Mouse (Mus musculus): ENCODE measurements around the gene Prpf40a. TPM values are rescaled to one million over a fixed set of nuclear protein-coding genes. Genes with fewer than 3 reads are reported as not detected.
A peak's percentile ranks its signal among the peaks of the same experiment; 100 is the strongest.

Gene Prpf40a
- total RNA-seq (2021): 10 to 100 TPM; 41.1 to 47.7 TPM

DNA sequence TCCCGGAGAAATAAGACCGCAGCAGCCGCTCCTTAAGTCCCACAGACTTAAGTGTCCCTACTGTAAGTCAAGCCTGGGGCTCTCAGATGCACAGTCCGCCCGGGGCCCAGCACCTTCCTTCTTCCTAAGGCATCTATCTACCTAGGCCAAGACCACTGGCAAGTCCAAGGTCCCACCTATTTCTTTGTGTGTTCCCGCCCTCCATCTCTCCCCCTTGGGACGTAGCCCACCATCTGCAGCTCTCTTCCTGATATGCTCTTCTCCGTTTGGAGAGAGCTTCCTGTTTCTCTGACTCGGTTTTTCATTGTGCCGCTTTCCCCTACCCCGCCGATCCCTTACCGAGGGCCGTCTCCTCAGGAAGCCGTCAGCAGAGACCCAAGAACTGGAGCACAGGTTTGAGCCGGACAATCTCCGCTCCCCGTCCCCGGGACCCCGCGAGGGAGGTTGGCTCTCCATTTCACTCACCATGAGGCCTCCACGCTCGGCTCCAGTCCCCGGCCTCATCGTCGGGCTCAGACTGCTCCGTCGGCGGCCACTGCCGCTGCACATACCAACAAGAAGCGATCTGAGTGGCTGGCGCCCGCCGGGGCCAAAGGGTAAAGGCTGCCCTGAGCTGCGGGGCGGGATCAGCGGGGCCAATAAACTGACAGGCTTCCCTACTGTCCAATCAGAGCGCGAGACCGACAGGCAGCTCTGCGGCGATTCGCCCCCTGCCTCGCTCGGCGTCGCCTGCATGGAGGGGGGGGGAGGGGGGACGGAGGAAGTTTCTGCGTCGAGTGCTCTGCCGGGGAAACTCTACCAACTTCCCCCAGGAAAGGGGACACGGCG lies at the start of gene Prpf40a:
Gene Prpf40a, minus strand, starts transcription at position 601 of the 828 bp plus-strand sequence.
- DNase-seq (ENCODE audit: extremely low spot score in 1 of 2, low spot score in 1 of 2): peak; percentile 99 to 100

DNA sequence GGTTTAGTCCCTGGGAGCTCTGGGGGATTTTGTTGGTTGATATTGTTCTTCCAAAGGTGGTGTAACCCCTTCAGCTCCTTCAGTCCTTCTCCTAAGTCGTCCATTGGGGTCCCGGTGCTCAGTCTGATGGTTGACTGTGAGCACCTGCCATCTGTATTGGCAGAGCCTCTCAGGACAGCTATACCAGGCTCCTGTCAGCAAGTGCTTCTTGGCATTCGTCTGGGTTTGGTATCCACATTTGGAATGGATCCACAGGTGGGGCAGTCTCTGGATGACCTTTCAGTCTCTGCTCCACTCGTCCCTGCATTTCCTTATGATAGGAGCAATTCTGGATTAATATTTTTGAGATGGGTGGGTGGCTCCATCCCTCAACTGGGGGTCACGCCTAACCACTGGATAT lies 31.2 kb upstream of the Prpf40a start:
- no peak for DNase-seq (ENCODE audit: extremely low spot score in 1 of 2, low spot score in 1 of 2)

- DNase-seq (ENCODE audit: extremely low spot score in 1 of 2, low spot score in 1 of 2): no peak
Observed at GRCm38 (mm10) chr2:53213493-53213892, 22.4 kb upstream of the Prpf40a start.

- no peak for DNase-seq (ENCODE audit: extremely low spot score in 1 of 2, low spot score in 1 of 2)
Observed at GRCm38 (mm10) chr2:53206749-53207148, 15.7 kb upstream of the Prpf40a start.

DNA sequence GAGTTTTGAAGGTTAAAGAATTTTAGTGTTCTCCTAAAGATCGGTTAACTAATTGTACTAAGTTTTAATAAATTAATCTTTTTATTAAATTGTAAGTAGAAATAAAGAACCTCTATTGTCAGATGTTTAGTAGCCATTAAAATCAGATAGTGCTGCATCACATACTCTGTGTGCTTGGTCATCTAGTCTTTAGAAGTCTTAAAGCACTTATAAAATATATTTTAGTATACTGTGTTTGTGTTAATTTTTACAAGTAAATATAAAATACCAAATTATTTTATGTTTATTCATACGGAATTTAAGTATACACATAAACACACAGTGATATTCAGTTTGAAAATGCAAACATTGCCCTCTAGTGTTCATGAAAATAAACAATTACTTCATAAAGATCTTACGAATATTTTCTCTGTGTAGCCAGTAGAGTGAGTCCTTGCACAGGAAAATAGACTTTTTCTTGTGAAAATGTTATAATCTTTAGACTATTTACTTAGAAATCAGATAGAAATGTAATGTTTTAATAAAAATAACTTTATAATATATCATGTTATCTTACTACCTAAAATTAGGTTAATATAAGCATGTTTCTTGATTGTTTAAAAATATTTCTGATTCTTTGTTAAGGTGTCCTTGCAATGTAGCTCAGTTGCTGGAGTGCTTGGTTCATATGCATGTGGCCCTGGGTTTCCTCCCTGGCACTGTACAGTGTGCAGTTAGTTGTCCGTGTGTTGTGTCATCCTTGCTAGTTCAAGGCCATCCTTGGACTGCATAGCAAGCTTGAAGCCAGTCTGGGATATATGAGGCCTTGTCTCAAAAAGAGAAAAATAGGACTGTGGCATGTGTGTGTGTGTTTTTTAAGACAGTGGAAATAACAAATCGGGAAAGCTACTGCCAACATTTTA lies 13.5 kb upstream of the Prpf40a start:
- DNase-seq (ENCODE audit: extremely low spot score in 1 of 2, low spot score in 1 of 2): no peak

DNA sequence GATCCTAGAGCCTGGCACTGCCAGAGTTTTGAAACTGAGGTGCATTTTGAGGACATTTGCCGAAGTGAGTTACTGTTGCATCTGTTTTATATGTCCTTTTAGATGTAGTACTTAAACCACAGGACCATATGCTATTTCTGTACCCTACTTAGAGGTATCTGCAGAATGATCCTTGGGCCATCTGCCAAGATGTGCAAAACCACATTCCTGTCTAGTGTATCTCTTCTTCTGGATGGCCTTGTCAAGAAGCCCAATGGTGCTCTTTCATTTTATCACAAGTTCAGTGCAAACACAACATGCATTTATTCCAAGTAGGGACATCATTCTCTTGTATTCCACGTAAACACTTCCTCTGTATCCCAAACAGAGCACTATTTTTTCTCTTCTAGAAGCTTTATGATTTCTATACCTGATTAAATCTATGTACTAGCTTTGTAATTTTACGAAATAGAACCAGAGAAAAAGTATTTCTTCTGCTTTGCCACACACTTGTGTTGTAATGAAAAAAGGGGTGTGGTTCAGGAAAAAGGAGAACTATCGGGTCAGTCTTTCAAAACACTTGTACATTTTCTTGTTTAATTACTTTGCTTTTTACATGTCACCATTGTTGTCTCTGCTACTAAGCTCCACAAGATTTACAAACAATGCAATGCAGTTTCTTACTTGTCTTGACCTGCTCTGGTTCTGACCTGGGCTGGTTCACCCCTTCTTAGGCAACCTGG lies 9.2 kb upstream of the Prpf40a start:
- no peak for DNase-seq (ENCODE audit: extremely low spot score in 1 of 2, low spot score in 1 of 2)

DNA sequence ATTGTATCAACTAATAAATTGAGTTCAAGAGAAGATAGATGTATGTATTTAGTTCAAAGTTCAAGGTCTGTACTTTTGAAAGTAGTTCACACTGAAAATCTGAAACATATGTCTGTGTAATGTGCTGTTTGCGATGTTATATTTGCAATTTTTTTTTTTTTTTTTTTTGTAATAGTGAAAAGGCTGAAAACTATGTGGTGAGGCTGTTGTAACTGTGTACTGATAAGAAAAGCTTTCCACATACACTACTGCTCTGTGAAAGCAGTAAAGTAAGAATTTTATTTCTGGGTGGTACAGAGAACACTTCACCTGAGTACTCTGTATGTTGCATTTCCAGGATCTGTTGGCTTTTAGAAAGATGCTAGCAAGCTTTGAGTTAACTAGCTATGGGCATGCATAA lies 8.1 kb upstream of the Prpf40a start:
- DNase-seq (ENCODE audit: extremely low spot score in 1 of 2, low spot score in 1 of 2): no peak

GRCm38 (mm10) chr2:53196431-53196830 lies 5.3 kb upstream of the Prpf40a start:
- no peak for DNase-seq (ENCODE audit: extremely low spot score in 1 of 2, low spot score in 1 of 2)

DNA sequence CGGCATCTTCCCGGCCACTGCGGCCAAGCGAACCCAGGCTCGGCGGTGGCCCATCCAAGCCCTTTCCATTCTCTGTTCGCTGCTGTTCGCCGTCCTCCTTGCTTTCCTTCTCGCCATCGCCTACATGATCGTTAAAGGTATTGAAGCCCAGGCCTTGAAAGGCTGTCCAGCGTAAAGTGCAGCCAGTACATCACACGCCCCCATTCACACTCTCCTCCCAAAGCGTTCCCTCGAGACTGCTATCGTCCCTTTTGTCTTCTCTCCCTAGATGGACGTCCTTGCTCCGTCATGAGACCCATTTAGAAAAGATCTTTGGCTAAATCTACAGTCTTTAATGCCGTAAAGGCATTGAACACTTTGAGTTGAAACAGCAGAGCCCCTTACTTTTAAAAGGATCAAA lies 1.3 kb upstream of the Prpf40a start:
- DNase-seq (ENCODE audit: extremely low spot score in 1 of 2, low spot score in 1 of 2): no peak

DNA sequence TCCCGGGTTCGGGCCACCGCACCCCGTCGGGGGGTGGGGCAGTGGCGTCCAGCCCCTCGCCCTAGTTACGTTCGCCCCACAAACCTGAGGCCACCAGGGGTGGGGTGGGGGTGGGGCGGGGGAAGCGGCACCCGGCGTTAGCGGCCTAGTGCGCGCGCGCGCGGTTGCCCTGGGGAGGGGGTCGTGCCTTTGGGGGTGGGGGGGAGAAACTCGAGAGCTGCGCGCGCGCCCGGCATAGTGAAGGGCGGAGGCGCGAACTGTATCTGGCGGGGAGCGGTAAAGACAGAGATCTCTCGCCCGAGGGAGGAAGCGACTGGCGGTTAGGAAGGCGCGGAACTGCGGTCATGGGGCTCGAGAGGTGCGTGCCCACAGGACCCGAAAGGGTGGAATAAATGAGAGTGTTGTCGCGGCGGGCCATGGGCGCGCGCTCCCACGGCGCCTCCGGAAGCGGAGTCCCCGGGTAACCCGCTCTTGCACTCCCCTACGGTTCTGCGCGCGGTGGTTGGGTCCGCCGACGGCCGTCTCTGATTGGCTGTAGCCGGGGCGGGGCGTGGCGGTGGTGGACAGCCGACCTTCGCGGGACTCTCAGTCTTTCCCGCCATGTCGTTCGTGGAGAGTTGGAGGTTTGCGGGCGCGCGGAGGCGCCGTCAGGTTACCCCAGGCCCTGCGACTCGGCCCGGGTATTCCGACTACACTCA lies 588 bp upstream of the Prpf40a start, which contains the start of gene Arl6ip6:
Gene Arl6ip6, plus strand, starts transcription at position 204 of the 698 bp plus-strand sequence.
- DNase-seq (ENCODE audit: extremely low spot score in 1 of 2, low spot score in 1 of 2): peak; percentile 96 to 99

DNA sequence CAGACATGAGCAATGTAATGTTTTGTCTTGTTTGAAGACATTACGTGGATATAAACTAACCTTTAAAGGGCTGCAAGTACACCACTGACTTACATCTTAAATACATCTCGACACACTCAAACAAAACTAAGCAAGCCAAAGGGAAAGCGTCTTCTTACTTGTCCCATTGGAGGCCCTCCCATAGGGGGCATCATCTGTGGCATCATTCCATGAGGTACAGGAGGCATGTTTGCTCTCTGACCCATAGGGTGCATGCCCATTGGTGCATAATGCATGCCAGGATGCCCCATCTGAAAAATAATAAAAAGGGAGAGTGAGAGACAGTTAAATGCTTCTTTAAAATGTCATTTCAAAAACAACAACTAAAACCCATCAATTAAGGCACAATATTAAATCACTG lies 1.3 kb downstream of the Prpf40a start:
- no peak for DNase-seq (ENCODE audit: extremely low spot score in 1 of 2, low spot score in 1 of 2)

GRCm38 (mm10) chr2:53179876-53180275 lies 11.2 kb downstream of the Prpf40a start:
- no peak for DNase-seq (ENCODE audit: extremely low spot score in 1 of 2, low spot score in 1 of 2)

DNA sequence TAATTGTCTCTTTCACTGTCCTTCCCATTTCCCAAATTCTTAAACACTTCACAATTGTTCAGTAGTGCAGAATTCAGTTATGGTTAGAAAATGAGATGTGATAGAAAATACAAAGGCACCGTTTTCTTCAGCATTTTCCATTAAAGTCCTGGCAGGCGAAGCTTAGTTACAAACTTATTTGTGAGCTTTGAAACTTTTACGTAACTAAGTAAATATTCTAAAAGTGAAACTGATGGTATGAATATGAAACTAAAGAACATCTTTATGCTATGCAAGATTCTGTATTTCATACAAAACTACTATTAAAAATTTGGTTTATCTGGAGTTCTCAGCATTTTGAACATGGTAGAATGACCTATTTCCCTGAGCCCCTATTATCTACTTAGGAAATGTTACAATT lies 12.1 kb downstream of the Prpf40a start:
- no peak for DNase-seq (ENCODE audit: extremely low spot score in 1 of 2, low spot score in 1 of 2)

DNA sequence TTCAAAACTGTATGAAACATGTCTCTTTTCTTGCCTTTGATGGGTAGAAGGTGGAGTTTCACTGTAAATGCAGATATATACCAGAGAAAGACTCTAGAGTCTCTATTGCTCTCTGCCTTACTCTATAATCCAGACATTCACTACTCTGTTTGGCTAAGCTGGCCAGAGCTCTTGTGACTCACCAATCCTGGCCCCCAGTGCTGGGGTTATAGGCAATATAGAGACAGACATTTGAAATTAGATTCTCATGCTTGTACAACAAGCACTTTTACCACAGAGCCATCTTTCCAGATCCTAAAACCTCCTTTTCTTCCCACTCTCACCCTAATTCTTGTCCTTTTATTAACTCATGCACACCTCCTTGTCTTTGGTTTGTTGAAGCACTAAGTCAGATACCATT lies 17.1 kb downstream of the Prpf40a start:
- DNase-seq (ENCODE audit: extremely low spot score in 1 of 2, low spot score in 1 of 2): no peak

GRCm38 (mm10) chr2:53146852-53147251 lies 44.2 kb downstream of the Prpf40a start:
- no peak for DNase-seq (ENCODE audit: extremely low spot score in 1 of 2, low spot score in 1 of 2)

DNA sequence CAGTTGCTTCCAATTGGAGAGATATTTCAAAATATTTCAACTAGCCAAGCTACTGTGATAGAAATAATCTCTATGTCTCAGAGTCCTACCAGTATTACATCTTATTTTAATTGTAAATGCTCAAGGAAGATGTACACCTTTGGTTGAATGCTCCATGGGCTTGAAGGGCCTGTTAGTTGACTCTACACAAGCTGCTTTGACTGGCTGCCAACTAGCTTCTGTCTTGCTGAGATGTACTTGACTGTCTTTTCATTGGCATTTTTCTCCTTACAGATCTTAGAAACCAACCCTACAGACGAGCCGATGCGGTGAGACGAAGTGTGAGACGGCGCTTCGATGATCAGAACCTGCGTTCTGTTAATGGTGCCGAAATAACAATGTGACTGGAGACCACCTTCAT lies 59.5 kb downstream of the Prpf40a start:
- DNase-seq (ENCODE audit: extremely low spot score in 1 of 2, low spot score in 1 of 2): no peak

DNA sequence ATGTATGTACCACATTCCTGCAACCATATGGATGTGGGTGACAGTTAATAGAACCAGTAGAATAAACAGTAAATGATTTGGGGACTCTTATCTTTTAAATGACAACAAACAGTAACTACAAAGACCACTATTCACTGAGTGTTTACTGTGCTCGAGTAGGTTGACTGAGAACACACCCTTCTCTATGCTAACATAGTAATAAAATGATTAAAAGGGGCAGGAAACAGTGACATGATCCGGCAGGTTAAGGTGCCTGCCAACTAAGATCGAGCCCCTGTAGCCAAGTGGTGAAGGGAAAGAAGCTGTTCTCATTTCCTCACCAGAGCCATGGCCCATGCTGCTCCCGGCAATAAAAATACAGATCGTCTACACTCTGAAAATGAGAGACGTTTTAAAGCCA lies 62.0 kb downstream of the Prpf40a start:
- DNase-seq (ENCODE audit: extremely low spot score in 1 of 2, low spot score in 1 of 2): no peak

DNA sequence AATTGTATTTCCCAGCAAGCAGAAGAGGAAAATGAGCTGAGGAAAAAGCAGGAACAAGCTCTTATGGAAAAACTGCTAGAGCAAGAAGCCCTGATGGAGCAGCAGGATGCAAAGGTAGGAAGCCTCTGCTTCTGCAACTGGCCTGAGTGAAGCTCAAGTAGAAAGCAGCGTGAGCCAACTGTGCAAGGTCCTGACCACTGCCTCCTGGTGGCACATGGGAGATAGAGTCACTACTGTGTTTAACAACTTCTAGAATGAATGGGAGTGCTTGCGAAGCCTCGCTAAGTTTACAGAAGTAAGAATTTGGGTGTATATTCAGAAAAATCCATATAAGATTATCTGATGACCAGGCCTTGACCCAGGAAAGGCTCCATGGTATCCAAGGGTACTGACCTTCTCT lies 65.1 kb downstream of the Prpf40a start:
- DNase-seq (ENCODE audit: extremely low spot score in 1 of 2, low spot score in 1 of 2): no peak

DNA sequence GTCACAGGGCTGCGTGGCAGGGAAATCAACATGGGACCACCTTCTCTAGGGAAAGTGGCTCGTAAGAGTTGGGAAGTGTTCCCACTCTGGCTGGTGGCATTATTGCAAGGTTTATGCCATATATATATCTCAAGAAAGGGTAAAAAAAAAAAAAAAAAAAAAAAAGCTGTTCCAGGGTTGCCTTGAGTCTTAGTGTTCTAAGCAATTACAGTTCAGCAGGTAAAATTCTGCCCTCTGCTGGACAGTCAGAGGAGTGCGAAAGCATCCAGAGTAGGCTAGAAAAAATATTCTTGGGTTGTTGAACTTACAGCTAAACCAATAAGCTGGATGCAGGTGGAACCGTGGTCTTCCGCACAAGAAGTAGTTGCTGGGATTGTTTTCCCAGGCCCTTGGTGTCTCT lies 69.3 kb downstream of the Prpf40a start:
- peak in 1 of 2 experiments; percentile 50 for DNase-seq (ENCODE audit: extremely low spot score in 1 of 2, low spot score in 1 of 2)

DNA sequence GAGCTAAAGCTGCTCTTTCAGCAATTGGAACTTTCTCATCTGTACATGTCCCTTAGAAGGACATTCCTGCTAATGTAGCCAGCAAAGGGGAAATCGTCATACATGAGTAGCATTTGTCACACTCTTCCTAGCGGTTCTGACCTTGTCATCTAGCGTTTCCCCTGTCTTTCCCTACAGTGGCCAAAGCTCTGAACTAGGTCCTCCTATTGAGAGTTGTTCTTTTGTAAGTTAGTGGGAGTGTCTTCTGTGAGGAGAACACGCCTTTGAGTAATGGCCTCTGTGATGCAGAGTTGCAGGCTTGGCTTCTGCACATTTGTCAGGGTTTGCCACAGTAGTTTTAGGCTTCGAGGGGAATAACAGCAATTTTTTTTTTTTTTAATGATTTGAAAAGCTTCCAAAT lies 82.5 kb downstream of the Prpf40a start:
- DNase-seq (ENCODE audit: extremely low spot score in 1 of 2, low spot score in 1 of 2): no peak

Measured in layer of hippocampus, postnatal 25 days (tissue).